Mouse (Mus musculus) adrenal gland, postnatal 4 days (tissue): ENCODE data around the gene Alcam. TPM values are rescaled to one million over a fixed set of nuclear protein-coding genes. Genes with fewer than 3 reads are reported as not detected.

Source experiments
- DNase-seq, 2 experiments: peaks; one replicate each; pipeline ENCODE4 v3.0.0; 2021 to 2022; ENCODE audit warnings: low spot score in 2 of 2, mixed read lengths in 2 of 2
- long read RNA-seq, 2 experiments: library from polyadenylated mRNA; stranded (forward); transcript quantifications; one replicate each; pipeline ENCODE4 v2.0.0; 2021
- total RNA-seq, 2 experiments: library from RNA; stranded (reverse); gene quantifications; 2 replicates each; pipeline ENCODE4 v1.2.3; 2021

Gene Alcam
- 100 to 1,000 TPM; 103 to 129 TPM for total RNA-seq
- long read RNA-seq, experiment 1, full-length matches to known transcripts = 1 of 6 reads
- long read RNA-seq, experiment 1, partial matches to known transcripts = 0 of 6 reads
- long read RNA-seq, experiment 1, other reads (novel, unspliced or antisense) = 5 of 6 reads
- long read RNA-seq, experiment 2, full-length matches to known transcripts = 9 of 20 reads
- long read RNA-seq, experiment 2, partial matches to known transcripts = 2 of 20 reads
- long read RNA-seq, experiment 2, other reads (novel, unspliced or antisense) = 9 of 20 reads

- DNase-seq = peak in 1 of 2 experiments; percentile 7
Measured at GRCm38 (mm10) chr16:52453971-52454514, at the start of gene Alcam. Alcam (minus strand) TSS chr16:52454074.

DNA sequence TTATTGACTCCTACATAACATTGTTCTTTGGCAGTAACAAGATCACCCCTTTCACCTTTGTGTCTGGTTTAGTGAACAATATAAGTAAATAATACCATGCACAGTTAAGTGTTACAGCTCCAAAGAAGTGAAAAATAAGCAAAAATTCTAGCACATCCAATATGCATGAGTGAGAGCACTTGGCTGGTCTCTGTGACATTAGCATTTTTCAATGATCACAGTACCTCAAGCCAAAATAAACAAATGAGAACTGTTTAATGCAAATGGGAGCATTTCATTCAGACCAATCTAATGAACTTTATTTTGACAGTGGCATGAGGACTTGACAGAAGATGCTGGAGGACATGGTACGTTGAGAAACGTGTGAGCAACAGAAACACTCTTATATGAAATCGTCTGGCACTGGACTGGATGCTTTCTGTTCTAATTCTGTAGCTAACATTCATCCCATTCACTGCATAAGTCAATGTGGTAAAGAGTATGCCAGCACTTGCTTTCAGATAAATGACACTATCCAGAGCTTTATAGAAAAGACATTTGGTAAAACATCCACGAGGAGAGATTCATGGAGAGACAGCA lies 45.0 kb upstream of the Alcam start:
- DNase-seq = no peak

GRCm38 (mm10) chr16:52490542-52490941 lies 36.7 kb upstream of the Alcam start:
- DNase-seq = no peak

DNA sequence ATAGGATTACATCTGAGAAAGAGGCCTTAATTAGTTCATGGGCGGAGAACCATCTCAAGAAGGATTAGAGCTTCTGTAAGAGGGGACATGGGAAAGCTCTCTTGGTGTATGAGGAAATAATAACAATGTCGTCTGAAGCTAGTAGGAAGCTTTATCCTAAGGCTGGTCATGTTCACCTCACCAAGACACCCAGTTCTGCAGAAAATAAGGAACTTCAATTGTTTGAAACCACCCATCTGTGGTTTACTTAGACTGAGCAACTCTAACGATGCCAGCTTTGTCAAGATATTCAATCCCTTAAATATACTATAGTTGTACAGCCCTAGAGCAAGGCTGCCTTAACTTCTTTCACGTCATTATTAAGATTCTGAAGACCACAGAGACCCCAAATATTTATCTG lies 20.4 kb upstream of the Alcam start:
- DNase-seq = no peak

DNA sequence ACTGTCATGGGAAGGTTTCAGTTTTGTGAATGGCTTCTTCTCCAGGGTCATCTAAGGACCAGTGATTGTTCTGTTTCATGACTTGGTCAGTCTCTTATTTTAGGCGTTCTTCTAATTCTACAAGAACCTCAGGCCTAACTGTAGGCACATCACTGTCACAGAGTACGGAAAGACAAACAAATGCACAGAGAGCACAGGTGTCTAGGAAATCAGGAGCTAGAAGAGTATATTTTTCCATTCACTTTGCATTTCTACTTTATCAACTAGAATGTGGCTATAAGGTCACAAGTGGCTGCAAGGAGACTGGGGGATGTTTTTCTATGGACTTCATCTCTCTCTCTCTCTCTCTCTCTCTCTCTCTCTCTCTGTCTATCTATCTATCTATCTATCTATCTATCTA lies 19.2 kb upstream of the Alcam start:
- DNase-seq = no peak

DNA sequence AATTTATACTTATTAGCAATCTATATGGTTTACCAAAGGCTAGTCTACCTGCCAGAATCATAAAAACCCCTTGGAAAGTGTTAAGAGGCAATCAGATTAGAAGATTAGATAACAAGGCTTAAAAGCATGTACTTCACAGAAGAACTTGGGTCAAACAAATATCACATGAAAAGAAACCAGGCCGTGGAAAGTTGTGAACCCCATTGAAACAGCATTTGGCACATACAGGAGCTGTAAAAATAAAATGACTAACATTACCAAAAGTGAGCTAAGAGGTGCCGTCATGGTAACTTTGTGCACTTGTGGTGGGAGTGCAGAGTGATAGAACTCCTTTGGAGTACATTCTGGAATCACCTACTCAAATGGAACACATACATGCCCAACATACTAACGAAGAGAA lies 18.8 kb upstream of the Alcam start:
- DNase-seq = no peak

DNA sequence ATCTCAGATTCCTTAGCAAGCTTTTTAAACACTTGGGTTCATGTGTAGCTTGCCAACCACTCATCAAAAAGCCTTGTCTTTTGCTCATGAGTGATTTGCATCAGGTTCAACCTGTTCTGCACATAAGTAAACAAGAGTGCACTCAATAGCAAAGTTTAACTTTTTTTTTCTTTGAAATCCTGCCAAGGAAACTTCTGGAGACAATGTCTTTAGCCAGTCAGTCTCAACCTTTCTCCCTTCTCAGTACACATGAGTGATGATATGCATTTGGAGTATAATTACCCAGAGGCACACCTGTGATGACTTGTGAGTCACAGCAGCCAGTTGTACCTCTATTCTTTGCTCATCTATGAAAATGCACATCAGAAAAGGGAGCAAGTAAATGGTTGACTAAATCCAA lies 18.2 kb upstream of the Alcam start:
- DNase-seq = no peak

GRCm38 (mm10) chr16:52470881-52471280 lies 17.0 kb upstream of the Alcam start:
- no peak for DNase-seq

- no peak for DNase-seq
Measured at GRCm38 (mm10) chr16:52470226-52470625, 16.4 kb upstream of the Alcam start.

- DNase-seq = no peak
Measured at GRCm38 (mm10) chr16:52468426-52468825, 14.6 kb upstream of the Alcam start.

DNA sequence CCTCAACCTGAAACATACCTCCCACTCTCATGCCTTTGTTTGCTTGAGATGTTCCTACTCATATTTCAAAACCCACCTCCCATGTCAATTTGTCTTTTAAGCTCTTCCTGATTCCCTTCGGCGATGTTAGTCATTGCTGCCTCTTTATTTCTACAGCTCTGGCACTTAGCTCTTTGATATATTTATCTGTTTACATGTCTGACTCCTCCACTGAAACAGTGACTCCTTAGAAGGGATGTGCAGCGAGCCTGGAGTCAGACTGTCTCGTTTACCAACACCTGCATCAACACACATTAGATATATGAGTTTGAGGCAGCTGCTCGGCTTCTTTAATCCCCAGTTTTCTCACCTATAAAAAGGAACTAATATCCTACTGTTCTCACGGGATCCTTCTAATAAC lies 12.9 kb upstream of the Alcam start:
- no peak for DNase-seq

- DNase-seq = no peak
Measured at GRCm38 (mm10) chr16:52464597-52464996, 10.7 kb upstream of the Alcam start.

DNA sequence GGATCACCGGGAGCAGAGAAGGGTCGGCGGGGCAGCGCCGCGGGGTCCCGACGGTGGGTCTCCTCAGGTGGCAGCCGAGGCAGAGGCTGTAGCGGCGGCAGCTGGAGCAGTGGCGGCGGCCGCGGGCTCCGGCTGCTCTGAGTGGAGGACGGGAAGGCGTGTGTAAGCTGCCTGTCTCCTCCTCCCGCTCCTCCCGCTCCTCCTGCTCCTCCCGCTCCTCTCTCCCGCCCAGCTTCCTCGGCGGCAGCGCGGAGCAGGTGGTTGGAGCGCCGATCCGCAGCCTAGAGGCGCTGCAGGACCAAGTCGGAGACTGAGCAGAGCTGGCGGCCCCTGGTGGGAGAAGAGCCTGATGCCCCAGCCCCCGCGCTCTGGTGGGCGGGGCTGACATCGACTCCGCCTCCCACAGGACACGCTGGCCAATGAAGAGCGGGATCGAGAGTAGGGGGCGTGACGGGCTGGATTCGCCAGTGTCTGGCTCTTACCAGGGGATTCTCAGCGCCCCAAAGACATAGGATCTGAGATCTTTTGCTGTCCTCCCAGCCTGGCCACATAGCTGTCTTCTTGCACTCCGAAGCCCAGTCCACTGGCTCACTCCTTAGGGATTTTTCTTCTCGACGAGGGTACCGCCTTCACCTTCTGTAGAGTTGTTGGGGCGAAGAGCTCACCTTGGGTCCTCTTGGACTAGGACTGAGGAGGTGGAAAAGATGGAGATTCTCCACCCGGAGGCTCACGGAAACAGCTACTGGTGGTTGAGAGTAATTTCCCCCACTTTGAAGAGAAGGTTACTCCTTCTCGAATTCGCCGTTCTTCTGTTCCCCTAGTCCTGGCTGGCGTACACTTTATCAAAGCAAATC lies 785 bp downstream of the Alcam start:
- peak; percentile 86 to 89 for DNase-seq

DNA sequence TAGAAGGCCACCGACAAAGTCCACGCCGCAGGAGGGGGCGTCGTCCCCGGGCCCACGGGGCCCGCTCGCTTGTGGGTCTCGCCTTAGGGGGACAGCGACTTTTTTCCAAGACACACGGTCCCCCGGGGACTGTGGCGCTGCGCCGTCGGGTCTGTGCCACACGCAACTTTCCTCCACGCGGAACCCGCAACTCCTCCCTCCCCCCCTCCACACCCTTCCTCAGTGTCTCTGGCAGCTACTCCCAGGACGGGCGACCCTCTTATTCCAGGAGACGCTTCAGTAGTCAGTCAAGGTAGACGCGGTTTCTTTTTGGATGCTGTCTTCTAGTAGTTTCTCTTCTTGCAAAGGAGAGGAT lies 1.4 kb downstream of the Alcam start:
- peak in 1 of 2 experiments; percentile 5 for DNase-seq

GRCm38 (mm10) chr16:52451786-52452476 lies 1.9 kb downstream of the Alcam start:
- DNase-seq = no peak

- no peak for DNase-seq
Measured at GRCm38 (mm10) chr16:52451101-52451785, 2.6 kb downstream of the Alcam start.

- peak in 1 of 2 experiments; percentile 4 for DNase-seq
Measured at GRCm38 (mm10) chr16:52450245-52451100, 3.4 kb downstream of the Alcam start.

- DNase-seq = no peak
Measured at GRCm38 (mm10) chr16:52449889-52450244, 4.0 kb downstream of the Alcam start.

DNA sequence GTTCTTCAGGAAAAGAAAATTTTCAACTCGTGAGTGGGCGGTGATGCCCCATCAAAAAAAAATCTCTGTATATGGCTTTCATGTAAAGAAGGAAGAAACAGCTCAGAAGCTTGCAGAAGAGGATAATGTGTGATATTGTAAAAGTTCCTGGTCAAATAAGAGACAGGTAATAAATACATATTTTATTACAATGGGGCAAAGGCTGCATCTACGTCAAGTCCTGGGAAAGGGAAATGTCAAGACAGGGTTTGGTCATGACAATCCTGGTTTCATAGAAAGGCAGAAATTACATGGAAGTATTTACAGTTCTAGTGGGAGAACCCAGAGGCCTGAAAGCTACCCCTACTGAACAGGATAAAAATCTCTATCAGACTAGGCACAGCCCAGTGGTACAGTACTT lies 7.9 kb downstream of the Alcam start:
- no peak for DNase-seq
